Mouse (Mus musculus) CH12.LX (cell line): Measurements from ENCODE around the gene Csmd2. TPM values are rescaled to one million over a fixed set of nuclear protein-coding genes. Genes with fewer than 3 reads are reported as not detected.
A peak's percentile ranks its signal among the peaks of the same experiment; 100 is the strongest.
"Not testable (repeated sequence)": the region's sequence is repeated elsewhere in the genome, so short reads cannot be mapped to it uniquely, and the experiment has no call there.

Source experiments
- DNase-seq: peaks from one replicate; pipeline ENCODE4 v3.0.0-alpha.2; 2013; ENCODE audit errors: extremely low read depth
- H3K27ac ChIP-seq: 2 replicates; pipeline ENCODE4 v1.5.1; 2012; ENCODE audit warnings: low read depth, mild to moderate bottlenecking, control low read depth, moderate library complexity; ENCODE audit not compliant: insufficient read depth
- H3K27me3 ChIP-seq: replicated peaks from 2 replicates; pipeline ENCODE3; 2012; ENCODE audit warnings: inconsistent platforms
- H3K36me3 ChIP-seq, 2 experiments: replicated peaks in 1 of 2; 2 replicates each; pipeline versions ENCODE3 to v1.6.1; 2012; ENCODE audit warnings: inconsistent platforms in 1 of 2, low read length in 1 of 2, mild to moderate bottlenecking in 1 of 2, mixed read lengths in 1 of 2, moderate library complexity in 1 of 2; ENCODE audit not compliant: control insufficient read depth in 1 of 2, insufficient read depth in 1 of 2
- H3K4me1 ChIP-seq, 2 experiments: 2 replicates each; pipeline ENCODE4 v1.6.1; 2012; ENCODE audit warnings: inconsistent platforms in 1 of 2, moderate library complexity in 1 of 2; ENCODE audit not compliant: insufficient read depth in 2 of 2, control insufficient read depth in 1 of 2
- H3K4me2 ChIP-seq: 2 replicates; pipeline ENCODE4 v1.6.1; 2012; ENCODE audit warnings: low read depth, mild to moderate bottlenecking, control low read depth; ENCODE audit not compliant: poor library complexity, insufficient read depth, severe bottlenecking
- H3K4me3 ChIP-seq, 3 experiments: fragments of 150-350 bp in 1 of 3; sonication (generic) in 1 of 3; replicated peaks in 1 of 3; 2 replicates each; pipeline versions ENCODE3 to v1.5.1; 2011 to 2012; ENCODE audit warnings: low read depth in 2 of 3, low read length in 2 of 3, mild to moderate bottlenecking in 2 of 3, moderate library complexity in 2 of 3, control low read depth in 1 of 3, improper control_type of control experiment in 1 of 3, inconsistent platforms in 1 of 3, mixed read lengths in 1 of 3; ENCODE audit not compliant: poor library complexity in 1 of 3
- H3K79me2 ChIP-seq: replicated peaks from 2 replicates; pipeline ENCODE4 v1.6.1; 2012; ENCODE audit warnings: mild to moderate bottlenecking, moderate library complexity; ENCODE audit not compliant: control insufficient read depth, poor library complexity, insufficient read depth, severe bottlenecking; ENCODE audit errors: extremely low read depth
- H3K9ac ChIP-seq: 2 replicates; pipeline ENCODE4 v1.6.1; 2012; ENCODE audit warnings: low read depth, mild to moderate bottlenecking, control low read depth, moderate library complexity; ENCODE audit not compliant: insufficient read depth
- H3K9me3 ChIP-seq: replicated peaks from 2 replicates; pipeline ENCODE3; 2012; ENCODE audit warnings: low read length, inconsistent platforms, mixed read lengths
- CHD2 ChIP-seq: IDR thresholded peaks from 2 replicates; pipeline ENCODE4 v1.6.1; 2011; ENCODE audit warnings: low read length, improper control_type of control experiment
- CTCF ChIP-seq, 2 experiments: IDR thresholded peaks in 1 of 2; conservative IDR thresholded peaks in 1 of 2; 2 replicates each; pipeline ENCODE4 v1.5.1; 2011 to 2012; ENCODE audit warnings: low read depth in 2 of 2, low read length in 2 of 2, improper control_type of control experiment in 1 of 2, inconsistent platforms in 1 of 2, mild to moderate bottlenecking in 1 of 2, moderate library complexity in 1 of 2
- E2F4 ChIP-seq: IDR thresholded peaks from 2 replicates; pipeline ENCODE4 v1.6.1; 2011; ENCODE audit warnings: low read depth, low read length, improper control_type of control experiment; ENCODE audit not compliant: insufficient replicate concordance
- ETS1 ChIP-seq: conservative IDR thresholded peaks from 2 replicates; pipeline ENCODE4 v1.6.1; 2012; ENCODE audit warnings: low read depth, mild to moderate bottlenecking, inconsistent platforms, low read length, improper control_type of control experiment, moderate library complexity
- GABPA ChIP-seq: IDR thresholded peaks from 2 replicates; pipeline ENCODE4 v1.6.1; 2012; ENCODE audit warnings: low read depth, low read length, improper control_type of control experiment, inconsistent platforms; ENCODE audit not compliant: insufficient replicate concordance
- HCFC1 ChIP-seq: IDR thresholded peaks from 2 replicates; pipeline ENCODE4 v1.6.1; 2012; ENCODE audit warnings: low read depth, mild to moderate bottlenecking, inconsistent platforms, low read length, improper control_type of control experiment
- JUN ChIP-seq: IDR thresholded peaks from 2 replicates; pipeline ENCODE4 v1.6.1; 2011; ENCODE audit warnings: low read depth, mild to moderate bottlenecking, low read length, improper control_type of control experiment, moderate library complexity; ENCODE audit not compliant: insufficient read depth
- KAT2A ChIP-seq: IDR thresholded peaks from 2 replicates; pipeline ENCODE4 v1.6.1; 2012; ENCODE audit warnings: low read length, improper control_type of control experiment, inconsistent platforms; ENCODE audit not compliant: insufficient replicate concordance
- MAFK ChIP-seq: IDR thresholded peaks from 2 replicates; pipeline ENCODE4 v1.6.1; 2011; ENCODE audit warnings: low read length, improper control_type of control experiment; ENCODE audit not compliant: insufficient replicate concordance
- MAZ ChIP-seq: IDR thresholded peaks from 2 replicates; pipeline ENCODE4 v1.6.1; 2012; ENCODE audit warnings: low read depth, mild to moderate bottlenecking, inconsistent platforms, low read length, improper control_type of control experiment, moderate library complexity
- MXI1 ChIP-seq: IDR thresholded peaks from 2 replicates; pipeline ENCODE4 v1.6.1; 2011; ENCODE audit warnings: mild to moderate bottlenecking, low read depth, low read length, improper control_type of control experiment
- NELFE ChIP-seq: IDR thresholded peaks from 2 replicates; pipeline ENCODE4 v1.6.1; 2011; ENCODE audit warnings: low read depth, low read length, improper control_type of control experiment
- POLR2AphosphoS2 ChIP-seq: IDR thresholded peaks from 2 replicates; pipeline ENCODE4 v1.6.1; 2011; ENCODE audit warnings: low read depth, low read length, improper control_type of control experiment
- SIN3A ChIP-seq: IDR thresholded peaks from 2 replicates; pipeline ENCODE4 v1.6.1; 2012; ENCODE audit warnings: low read length, improper control_type of control experiment, inconsistent platforms
- UBTF ChIP-seq: IDR thresholded peaks from 2 replicates; pipeline ENCODE4 v1.6.1; 2012; ENCODE audit warnings: low read depth, mild to moderate bottlenecking, inconsistent platforms, low read length, improper control_type of control experiment, moderate library complexity
- ZKSCAN1 ChIP-seq: IDR thresholded peaks from 2 replicates; pipeline ENCODE4 v1.6.1; 2012; ENCODE audit warnings: low read depth, inconsistent platforms, low read length, improper control_type of control experiment, borderline replicate concordance
- ZNF384 ChIP-seq: IDR thresholded peaks from 2 replicates; pipeline ENCODE4 v1.6.1; 2012; ENCODE audit warnings: low read depth, low read length, improper control_type of control experiment, inconsistent platforms
- dilution Hi-C: fragments of 300-500 bp; cut with MboI; formaldehyde crosslinking; loops from 2 replicates; pipeline ENCODE4 v1.14.3; 2020; ENCODE audit warnings: low sequenced_read_pairs; ENCODE audit not compliant: extremely low pct_unique_long_range_greater_than_20kb, extremely low pct_ligation_motif_present
- in situ Hi-C: fragments of 300-500 bp; cut with MboI; formaldehyde crosslinking; loops from 3 replicates; pipeline ENCODE4 v1.14.3; 2019; ENCODE audit warnings: low sequenced_read_pairs, low pct_ligation_motif_present, low pct_unique_long_range_greater_than_20kb, mixed read lengths
- polyA plus RNA-seq: library from polyadenylated mRNA; unstranded; fragments of >175 nt; gene quantifications from 2 replicates; pipeline ENCODE4 v1.2.1, GENCODE M21; 2012; ENCODE audit warnings: low read depth; ENCODE audit not compliant: insufficient read length
- total RNA-seq, 2 experiments: library from RNA; depleted of rRNA; stranded (reverse); fragments of 300-350 nt in 1 of 2; fragments of >200 nt in 1 of 2; gene quantifications; 2 replicates each; pipeline ENCODE4 v1.2.3; 2012 to 2014

Csmd2 gene
- total and polyA plus RNA-seq, 3 experiments: 0.08 to 0.80 TPM; not detected in 1

GRCm38 (mm10) chr4:128610706-128611105, 623.0 kb downstream of the Csmd2 start:
- in situ Hi-C loops: loop anchor here (5.0 kb wide), 1 partner anchor 97 kb away; no protein-coding TSS in a partner anchor
- H3K27ac ChIP-seq: no peak overlapping the region
- peak overlapping the region; percentile 29; the same call in 1 of the 2 replicates for H3K4me2 ChIP-seq
- no peaks in the 10 kb centered on the region for H3K9me3 ChIP-seq
- peaks cover 7 to 48% of the 10 kb centered on the region in 2 experiments; a peak in 3 of 4 replicates for H3K4me1 ChIP-seq
- no peaks in the 10 kb centered on the region for H3K27me3 ChIP-seq
- no peak for DNase-seq
- TF ChIP-seq ZKSCAN1: no peak
- TF ChIP-seq MAZ: no peak; the same call in 1 of the 2 replicates
- no peak for TF ChIP-seq KAT2A
- TF ChIP-seq ETS1: no peak
- TF ChIP-seq HCFC1: no peak
- TF ChIP-seq CTCF (conservative IDR thresholded peaks at IDR 0.05 in 1 of 2, IDR thresholded peaks at IDR 0.05 in 1 of 2; ENCODE audit: low read depth in 2 of 2, low read length in 2 of 2): no peak
- no peak for TF ChIP-seq ZNF384
- TF ChIP-seq E2F4: no peak
- no peak for TF ChIP-seq SIN3A
- TF ChIP-seq NELFE: no peak
- TF ChIP-seq JUN: no peak
- TF ChIP-seq CHD2: no peak
- TF ChIP-seq UBTF: no peak
- no peak for TF ChIP-seq GABPA
- no peak for TF ChIP-seq POLR2AphosphoS2
- no peak for TF ChIP-seq MAFK
- no peak for TF ChIP-seq MXI1
- no peaks in the 10 kb centered on the region; the same call in none of the 2 replicates for H3K79me2 ChIP-seq
- H3K36me3 ChIP-seq: peaks cover 0 to 24% of the 10 kb centered on the region in 2 experiments
- dilution Hi-C loops: no loop called here
- peak overlapping the region in 1 of 3 experiments; percentile 38 for H3K4me3 ChIP-seq
- H3K9ac ChIP-seq: peak overlapping the region; percentile 6; the same call in 1 of the 2 replicates

DNA sequence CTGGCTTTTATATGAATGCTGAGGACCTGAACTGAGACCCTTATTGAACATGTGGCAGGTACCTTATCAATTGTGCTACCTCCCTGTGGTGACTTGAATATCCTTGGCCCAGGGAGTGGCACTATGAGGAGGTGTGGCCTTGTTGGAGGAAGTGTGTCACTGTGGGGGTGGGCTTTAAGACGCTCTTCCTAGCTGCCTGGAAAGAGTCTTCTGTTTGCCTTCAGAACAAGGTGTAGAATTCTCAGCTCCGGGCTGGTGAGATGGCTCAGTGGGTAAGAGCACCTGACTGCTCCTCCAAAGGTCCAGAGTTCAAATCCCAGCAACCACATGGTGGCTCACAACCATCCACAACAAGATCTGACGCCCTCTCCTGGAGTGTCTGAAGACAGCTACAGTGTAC, 624.1 kb downstream of the Csmd2 start:
- H3K27ac ChIP-seq, H3K4me3 ChIP-seq, dilution Hi-C loops, H3K9me3 ChIP-seq, H3K27me3 ChIP-seq, H3K9ac ChIP-seq, DNase-seq, H3K79me2 ChIP-seq, H3K4me2 ChIP-seq: not testable (repeated sequence)
- in situ Hi-C loops: loop anchor here (5.0 kb wide), 1 partner anchor 96 kb away; no protein-coding TSS in a partner anchor
- Histone ChIP-seq H3K4me1 (peaks cover 7 to 56% of the 10 kb centered on the region in 2 experiments; a peak in 3 of 4 replicates), H3K36me3 (peaks cover 0 to 16% of the 10 kb centered on the region in 2 experiments)
